Mouse (Mus musculus): ENCODE data around the gene Clec10a.
"Not testable (repeated sequence)": the region's sequence is repeated elsewhere in the genome, so short reads cannot be mapped to it uniquely, and the experiment has no call there.

The Clec10a gene

GRCm38 (mm10) chr11:70155897-70156296 lies at the start of gene Clec10a:
Gene Clec10a, plus strand, starts transcription at chr11:70156197.
- in situ Hi-C loops (cut with MboI, MseI): not testable (repeated sequence)

- in situ Hi-C loops (cut with MboI, MseI): no loop called here
These were observed 48.9 kb upstream of the Clec10a start for GRCm38 (mm10) chr11:70107085-70107484.

GRCm38 (mm10) chr11:70110146-70110545 lies 45.9 kb upstream of the Clec10a start:
- in situ Hi-C loops (cut with MboI, MseI): no loop called here

GRCm38 (mm10) chr11:70114562-70114961 lies 41.4 kb upstream of the Clec10a start:
- in situ Hi-C loops (cut with MboI, MseI): no loop called here

GRCm38 (mm10) chr11:70115901-70116300 lies 40.1 kb upstream of the Clec10a start:
- in situ Hi-C loops (cut with MboI, MseI): no loop called here

- in situ Hi-C loops (cut with MboI, MseI): no loop called here
These were observed 26.0 kb upstream of the Clec10a start, which contains the start of gene Mgl2 for GRCm38 (mm10) chr11:70129926-70130379. Gene Mgl2, plus strand, starts transcription at chr11:70130329.

- in situ Hi-C loops (cut with MboI, MseI): not testable (repeated sequence)
These were observed 21.0 kb upstream of the Clec10a start for GRCm38 (mm10) chr11:70135001-70135400.

- in situ Hi-C loops (cut with MboI, MseI): not testable (repeated sequence)
These were observed 20.1 kb upstream of the Clec10a start for GRCm38 (mm10) chr11:70135925-70136324.

- in situ Hi-C loops (cut with MboI, MseI): no loop called here
These were observed 16.8 kb upstream of the Clec10a start for GRCm38 (mm10) chr11:70139171-70139570.

- in situ Hi-C loops (cut with MboI, MseI): no loop called here
These were observed 4.9 kb upstream of the Clec10a start for GRCm38 (mm10) chr11:70151072-70151471.

- in situ Hi-C loops (cut with MboI, MseI): no loop called here
These were observed 6.3 kb downstream of the Clec10a start for GRCm38 (mm10) chr11:70162336-70162735.

GRCm38 (mm10) chr11:70165972-70166921 lies 10.2 kb downstream of the Clec10a start:
- in situ Hi-C loops (cut with MboI, MseI): no loop called here

- in situ Hi-C loops (cut with MboI, MseI): no loop called here
These were observed 12.1 kb downstream of the Clec10a start for GRCm38 (mm10) chr11:70168136-70168535.

- in situ Hi-C loops (cut with MboI, MseI): not testable (repeated sequence)
These were observed 13.5 kb downstream of the Clec10a start for GRCm38 (mm10) chr11:70169471-70169870.

- in situ Hi-C loops (cut with MboI, MseI): no loop called here
These were observed 14.3 kb downstream of the Clec10a start for GRCm38 (mm10) chr11:70170291-70170690.

- in situ Hi-C loops (cut with MboI, MseI): no loop called here
These were observed 15.2 kb downstream of the Clec10a start for GRCm38 (mm10) chr11:70171181-70171580.

- in situ Hi-C loops (cut with MboI, MseI): no loop called here
These were observed 15.8 kb downstream of the Clec10a start for GRCm38 (mm10) chr11:70171847-70172246.

- in situ Hi-C loops (cut with MboI, MseI): no loop called here
These were observed 16.3 kb downstream of the Clec10a start for GRCm38 (mm10) chr11:70172298-70172697.

- in situ Hi-C loops (cut with MboI, MseI): no loop called here
These were observed 18.5 kb downstream of the Clec10a start for GRCm38 (mm10) chr11:70174491-70174890.

- in situ Hi-C loops (cut with MboI, MseI): loop anchor here (5.0 kb wide), 1 partner anchor 120 kb away; no protein-coding TSS in a partner anchor
These were observed 21.6 kb downstream of the Clec10a start for GRCm38 (mm10) chr11:70177647-70178046.

- in situ Hi-C loops (cut with MboI, MseI): loop anchor here (5.0 kb wide), 1 partner anchor 121 kb away; no protein-coding TSS in a partner anchor
These were observed 22.3 kb downstream of the Clec10a start for GRCm38 (mm10) chr11:70178311-70178710.

- in situ Hi-C loops (cut with MboI, MseI): loop anchor here (5.0 kb wide), 1 partner anchor 121 kb away; no protein-coding TSS in a partner anchor
These were observed 22.8 kb downstream of the Clec10a start for GRCm38 (mm10) chr11:70178756-70179155.

GRCm38 (mm10) chr11:70179401-70179800 lies 23.4 kb downstream of the Clec10a start:
- in situ Hi-C loops (cut with MboI, MseI): loop anchor here (5.0 kb wide), 1 partner anchor 122 kb away; no protein-coding TSS in a partner anchor
